Mouse (Mus musculus): ENCODE results near the gene Celsr2. TPM values are rescaled to one million over a fixed set of nuclear protein-coding genes. Genes with fewer than 3 reads are reported as not detected.

Celsr2 gene
- polyA plus RNA-seq, 1 experiment from 2014 or later: 2.5 TPM

DNA sequence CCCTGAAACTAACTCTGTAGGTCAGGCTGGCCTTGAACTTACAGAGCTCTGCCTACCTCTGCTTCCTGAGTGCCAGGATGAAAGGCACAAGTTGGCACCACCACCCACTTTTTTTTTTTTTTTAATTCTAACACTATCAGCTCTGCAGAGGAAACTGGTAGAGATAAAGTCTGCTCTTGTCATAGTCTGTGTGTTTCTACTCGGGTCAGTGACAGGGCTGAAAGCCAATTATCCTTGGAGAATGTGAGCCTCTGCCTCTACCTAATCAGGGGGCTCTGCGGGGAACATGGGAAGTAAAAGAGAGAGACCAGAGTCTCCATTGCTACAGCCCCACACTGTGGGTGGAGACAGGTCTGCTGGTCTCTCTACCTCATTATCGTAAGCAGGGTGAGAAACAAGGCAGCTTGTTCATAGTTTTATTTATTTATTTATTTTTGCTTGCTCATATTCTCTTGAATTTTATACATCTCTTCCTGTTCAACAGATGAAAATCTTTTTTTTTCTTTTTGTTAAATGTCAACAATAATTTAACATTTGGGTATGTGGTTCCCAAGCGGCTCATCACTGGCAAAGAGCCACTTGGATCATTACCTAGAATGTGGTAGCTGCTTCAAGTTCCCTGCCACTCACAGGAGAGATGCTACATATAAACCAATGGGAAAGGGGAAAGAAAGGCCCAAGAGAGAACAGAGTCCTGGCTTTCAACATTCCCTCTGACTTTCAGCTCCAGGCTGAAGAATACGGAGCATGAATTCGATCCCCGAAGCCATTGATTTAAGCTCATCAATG lies 36.3 kb downstream of the Celsr2 start:
- Histone ChIP-seq H3K4me3 (ENCODE audit: low read depth, low read length) (no peak overlapping the region), H3K4me2 (no peak overlapping the region), H3K9me3 (ENCODE audit: control insufficient read depth, low read length) (no peaks in the 10 kb centered on the region), H3K27ac (ENCODE audit: low read depth, low read length) (no peak overlapping the region), H3K4me1 (replicated peaks; ENCODE audit: control insufficient read depth, insufficient read depth, low read length) (peaks cover 17% of the 10 kb centered on the region), H3K9ac (ENCODE audit: low read depth, low read length) (no peak overlapping the region), H3K36me3 (ENCODE audit: control insufficient read depth, insufficient read depth, low read length) (no peaks in the 10 kb centered on the region), H3K27me3 (replicated peaks; ENCODE audit: control insufficient read depth, insufficient read depth, low read length) (no peaks in the 10 kb centered on the region)
- ATAC-seq (replicated peaks; ENCODE audit: low FRiP score): no peak
- no peak for DNase-seq (ENCODE audit: low spot score)
- WGBS: 74% methylated on average over 7 of the region's 7 CpGs

DNA sequence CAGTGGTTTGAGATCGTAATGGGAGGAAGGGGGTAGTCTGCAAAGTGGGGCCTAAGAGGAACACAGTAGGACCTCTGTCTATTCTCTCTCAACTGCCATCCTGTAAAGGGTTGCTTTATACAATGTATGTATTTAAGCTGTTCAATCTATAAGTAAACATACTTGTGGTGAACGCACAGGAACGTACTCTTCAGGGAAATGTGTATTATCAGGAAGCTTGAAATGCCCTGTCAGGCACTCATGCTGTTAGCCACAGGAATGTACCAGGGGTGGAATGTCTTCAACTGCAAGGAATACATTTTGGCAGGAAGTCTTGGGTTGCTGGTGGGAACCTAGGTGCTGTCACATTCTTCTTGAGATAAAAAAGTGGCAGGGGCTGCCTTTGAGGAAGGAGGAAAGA lies 42.7 kb downstream of the Celsr2 start:
- Histone ChIP-seq H3K4me1 (replicated peaks; ENCODE audit: control insufficient read depth, insufficient read depth, low read length) (peaks cover 11% of the 10 kb centered on the region; the same call in 1 of the 2 replicates), H3K27me3 (replicated peaks; ENCODE audit: control insufficient read depth, insufficient read depth, low read length) (no peaks in the 10 kb centered on the region), H3K9me3 (ENCODE audit: control insufficient read depth, low read length) (no peaks in the 10 kb centered on the region), H3K4me3 (ENCODE audit: low read depth, low read length) (no peak overlapping the region), H3K9ac (ENCODE audit: low read depth, low read length) (no peak overlapping the region), H3K27ac (ENCODE audit: low read depth, low read length) (no peak overlapping the region), H3K4me2 (no peak overlapping the region), H3K36me3 (ENCODE audit: control insufficient read depth, insufficient read depth, low read length) (no peaks in the 10 kb centered on the region)
- ATAC-seq (replicated peaks; ENCODE audit: low FRiP score) (no peak), DNase-seq (ENCODE audit: low spot score) (no peak)
- 53% methylated on average over 3 of the region's 3 CpGs for WGBS

DNA sequence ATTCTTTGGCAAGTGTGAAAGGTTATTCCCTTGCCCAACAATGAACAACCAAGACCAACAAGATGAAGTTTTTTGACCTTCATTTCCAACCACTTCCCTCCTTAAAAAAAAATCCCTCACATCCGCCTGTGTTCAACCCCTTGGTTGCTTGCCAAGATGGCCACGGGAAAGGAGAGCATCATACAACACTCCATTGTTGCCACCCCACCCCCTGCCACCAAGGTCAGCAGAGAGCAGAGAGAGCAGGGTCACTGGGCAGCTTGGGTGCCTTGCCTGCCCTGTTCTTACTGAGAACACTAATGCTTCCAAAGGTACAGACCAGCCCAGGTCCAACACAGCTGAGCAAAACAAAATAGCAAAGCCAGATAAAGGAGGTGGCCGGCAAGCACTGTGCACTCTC lies 43.1 kb downstream of the Celsr2 start:
- no peak for DNase-seq (ENCODE audit: low spot score)
- Histone ChIP-seq H3K36me3 (ENCODE audit: control insufficient read depth, insufficient read depth, low read length) (no peaks in the 10 kb centered on the region), H3K9ac (ENCODE audit: low read depth, low read length) (no peak overlapping the region), H3K9me3 (ENCODE audit: control insufficient read depth, low read length) (no peaks in the 10 kb centered on the region), H3K27me3 (replicated peaks; ENCODE audit: control insufficient read depth, insufficient read depth, low read length) (no peaks in the 10 kb centered on the region), H3K4me3 (ENCODE audit: low read depth, low read length) (no peak overlapping the region), H3K27ac (ENCODE audit: low read depth, low read length) (no peak overlapping the region), H3K4me2 (no peak overlapping the region), H3K4me1 (replicated peaks; ENCODE audit: control insufficient read depth, insufficient read depth, low read length) (peaks cover 11% of the 10 kb centered on the region; the same call in 1 of the 2 replicates)
- WGBS: 57% methylated on average over 3 of the region's 3 CpGs
- ATAC-seq (replicated peaks; ENCODE audit: low FRiP score): no peak

DNA sequence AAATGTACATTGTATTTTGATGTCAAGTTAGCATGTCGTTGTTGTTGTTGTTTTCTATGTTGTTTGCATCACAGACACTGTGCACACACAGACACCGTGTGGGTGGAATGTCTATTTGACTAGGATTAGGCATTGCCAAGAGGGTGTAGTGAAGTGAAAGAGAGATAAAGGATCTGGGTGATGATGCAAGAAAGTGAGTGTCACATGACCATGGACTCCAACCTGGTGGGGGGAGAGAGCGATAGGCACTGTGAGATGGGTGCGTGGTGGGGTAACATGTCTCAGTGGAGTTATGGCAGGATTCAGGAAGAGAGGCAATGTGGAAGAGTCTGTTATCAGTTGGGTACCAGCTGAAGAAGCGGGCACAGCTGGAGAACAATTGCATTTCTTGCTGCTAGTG lies 46.6 kb downstream of the Celsr2 start:
- H3K27me3 ChIP-seq (replicated peaks; ENCODE audit: control insufficient read depth, insufficient read depth, low read length): no peaks in the 10 kb centered on the region
- no peak for ATAC-seq (replicated peaks; ENCODE audit: low FRiP score)
- no peak overlapping the region for H3K27ac ChIP-seq (ENCODE audit: low read depth, low read length)
- no peak overlapping the region for H3K4me2 ChIP-seq
- DNase-seq (ENCODE audit: low spot score): no peak
- no peak overlapping the region for H3K4me3 ChIP-seq (ENCODE audit: low read depth, low read length)
- H3K9me3 ChIP-seq (ENCODE audit: control insufficient read depth, low read length): no peaks in the 10 kb centered on the region
- H3K4me1 ChIP-seq (replicated peaks; ENCODE audit: control insufficient read depth, insufficient read depth, low read length): peaks cover 20% of the 10 kb centered on the region
- no peaks in the 10 kb centered on the region for H3K36me3 ChIP-seq (ENCODE audit: control insufficient read depth, insufficient read depth, low read length)
- H3K9ac ChIP-seq (ENCODE audit: low read depth, low read length): no peak overlapping the region
- 66% methylated on average over 5 of the region's 5 CpGs for WGBS

DNA sequence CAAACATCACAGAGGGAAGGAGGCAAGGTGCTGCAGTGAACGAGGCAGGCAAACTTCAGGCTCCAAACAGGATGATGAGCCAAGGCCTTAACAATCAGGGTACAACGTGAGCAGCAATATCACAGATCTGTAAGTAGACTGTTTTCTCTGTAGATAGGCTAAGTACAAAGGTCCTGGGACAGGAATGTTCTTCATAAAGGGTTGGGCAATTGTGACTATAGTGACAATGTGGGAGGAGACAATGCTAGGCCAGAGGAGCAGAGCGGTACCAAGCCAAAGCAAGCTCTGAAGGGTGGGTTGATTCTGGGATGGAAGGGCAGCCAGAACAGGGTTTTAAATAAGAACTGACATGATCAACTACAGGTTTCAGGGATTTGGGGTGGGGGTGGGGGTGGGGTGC lies 47.5 kb downstream of the Celsr2 start:
- Histone ChIP-seq H3K4me3 (ENCODE audit: low read depth, low read length) (no peak overlapping the region), H3K9me3 (ENCODE audit: control insufficient read depth, low read length) (no peaks in the 10 kb centered on the region), H3K27me3 (replicated peaks; ENCODE audit: control insufficient read depth, insufficient read depth, low read length) (no peaks in the 10 kb centered on the region), H3K4me2 (no peak overlapping the region), H3K4me1 (replicated peaks; ENCODE audit: control insufficient read depth, insufficient read depth, low read length) (peaks cover 17% of the 10 kb centered on the region), H3K36me3 (ENCODE audit: control insufficient read depth, insufficient read depth, low read length) (no peaks in the 10 kb centered on the region), H3K27ac (ENCODE audit: low read depth, low read length) (no peak overlapping the region), H3K9ac (ENCODE audit: low read depth, low read length) (no peak overlapping the region)
- DNase-seq (ENCODE audit: low spot score) (no peak), ATAC-seq (replicated peaks; ENCODE audit: low FRiP score) (no peak)
- WGBS: 71% methylated on average over 3 of the region's 3 CpGs

DNA sequence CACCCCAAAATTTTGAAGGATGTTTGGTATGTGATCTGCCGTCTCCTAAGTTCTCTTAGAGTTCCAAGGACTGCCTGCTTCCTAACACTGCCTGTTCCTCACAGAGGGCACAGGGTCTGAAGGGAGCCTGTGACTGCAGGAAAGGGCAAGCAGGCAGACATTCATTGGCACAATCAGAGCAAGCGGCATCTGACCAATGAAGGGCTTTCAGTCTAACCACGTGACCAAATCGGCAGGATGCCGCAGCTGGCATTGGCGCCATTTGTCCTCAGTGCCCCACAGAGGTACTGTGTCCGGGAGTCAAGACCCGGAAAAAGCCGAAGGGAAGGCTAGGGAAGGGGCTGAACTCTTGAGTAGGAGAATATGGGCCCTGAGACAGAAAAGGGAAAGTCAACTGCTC lies 48.2 kb downstream of the Celsr2 start:
- Histone ChIP-seq H3K9me3 (ENCODE audit: control insufficient read depth, low read length) (no peaks in the 10 kb centered on the region), H3K4me2 (0 out of 2 replicates have a peak overlapping the region, but pooled peaks have one; percentile 14), H3K4me3 (ENCODE audit: low read depth, low read length) (no peak overlapping the region), H3K27ac (ENCODE audit: low read depth, low read length) (no peak overlapping the region), H3K4me1 (replicated peaks; ENCODE audit: control insufficient read depth, insufficient read depth, low read length) (peaks cover 15% of the 10 kb centered on the region), H3K9ac (ENCODE audit: low read depth, low read length) (no peak overlapping the region), H3K36me3 (ENCODE audit: control insufficient read depth, insufficient read depth, low read length) (no peaks in the 10 kb centered on the region), H3K27me3 (replicated peaks; ENCODE audit: control insufficient read depth, insufficient read depth, low read length) (no peaks in the 10 kb centered on the region)
- DNase-seq (ENCODE audit: low spot score) (no peak), ATAC-seq (replicated peaks; ENCODE audit: low FRiP score) (no peak)
- WGBS: 57% methylated on average over 9 of the region's 9 CpGs

DNA sequence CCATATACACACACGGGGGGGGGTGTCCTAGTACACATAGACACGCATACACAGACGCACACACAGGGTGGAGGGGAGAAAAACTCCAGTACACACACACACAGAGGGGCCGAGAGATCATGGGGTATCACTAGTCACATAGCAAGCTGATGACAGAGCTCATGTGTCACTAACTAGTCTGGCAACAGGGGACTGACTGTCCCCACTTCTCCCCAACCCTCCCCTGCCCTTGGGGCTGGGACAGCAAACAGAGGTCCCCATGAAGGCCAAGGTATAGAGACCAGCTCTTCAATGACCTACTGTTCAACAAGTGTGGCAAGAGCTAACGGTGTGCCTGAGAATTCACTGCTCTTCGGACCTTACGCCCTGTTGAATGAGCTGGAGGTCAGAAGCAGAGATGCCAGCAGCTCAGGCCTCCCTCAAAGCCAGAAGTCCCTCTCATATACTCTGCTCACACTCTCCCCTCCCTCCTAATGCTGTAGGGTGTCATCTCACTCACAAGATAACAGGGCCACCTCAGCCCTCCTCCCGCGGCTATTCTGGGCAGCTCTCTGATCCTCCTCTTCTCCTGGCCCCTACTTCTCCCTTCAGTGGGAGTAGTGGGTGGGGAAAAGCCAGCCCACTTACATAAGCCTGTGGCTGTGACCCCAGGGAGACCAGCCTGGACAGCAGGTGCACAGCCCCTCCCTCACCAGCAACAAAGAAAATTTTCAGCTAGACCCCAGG lies 50.9 kb downstream of the Celsr2 start, which contains the start of gene Mybphl:
Gene Mybphl (plus strand): TSS at position 642 of the 726 bp plus-strand sequence.
- Histone ChIP-seq H3K4me1 (replicated peaks; ENCODE audit: control insufficient read depth, insufficient read depth, low read length) (peaks cover 22% of the 10 kb centered on the region), H3K4me2 (no peak within 1 kb of the TSS), H3K4me3 (ENCODE audit: low read depth, low read length) (no peak within 1 kb of the TSS)

DNA sequence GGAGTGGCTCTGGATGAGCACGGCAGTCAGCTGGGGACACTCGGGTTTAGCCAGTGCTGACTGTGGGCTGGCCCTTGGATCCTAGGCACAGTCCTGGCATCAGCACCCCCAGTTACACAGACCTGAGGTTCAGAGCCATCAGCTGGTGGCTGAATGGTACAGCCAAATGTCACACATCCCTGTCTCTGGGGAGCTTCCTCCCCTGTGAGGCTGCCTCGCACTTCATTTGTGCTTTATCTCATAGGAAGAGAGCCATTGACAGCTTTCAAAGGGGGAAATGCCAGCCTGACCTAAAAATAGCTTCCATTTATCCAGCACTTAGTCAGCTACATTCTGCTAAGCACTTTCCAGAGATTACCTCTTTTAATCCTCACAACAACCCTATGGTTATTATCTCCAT lies 51.7 kb downstream of the Celsr2 start:
- Histone ChIP-seq H3K4me3 (ENCODE audit: low read depth, low read length) (no peak overlapping the region), H3K27ac (ENCODE audit: low read depth, low read length) (no peak overlapping the region), H3K9ac (ENCODE audit: low read depth, low read length) (no peak overlapping the region), H3K9me3 (ENCODE audit: control insufficient read depth, low read length) (no peaks in the 10 kb centered on the region), H3K4me1 (replicated peaks; ENCODE audit: control insufficient read depth, insufficient read depth, low read length) (peaks cover 21% of the 10 kb centered on the region), H3K27me3 (replicated peaks; ENCODE audit: control insufficient read depth, insufficient read depth, low read length) (no peaks in the 10 kb centered on the region), H3K4me2 (no peak overlapping the region), H3K36me3 (ENCODE audit: control insufficient read depth, insufficient read depth, low read length) (no peaks in the 10 kb centered on the region)
- DNase-seq (ENCODE audit: low spot score) (no peak), ATAC-seq (replicated peaks; ENCODE audit: low FRiP score) (no peak)
- 50% methylated on average over 3 of the region's 3 CpGs for WGBS

More for the DNA sequence above, 50.9 kb downstream of the Celsr2 start, which contains the start of gene Mybphl:
- WGBS: 56% methylated on average over 9 of the region's 9 CpGs
- DNase-seq (ENCODE audit: low spot score) (no peak), ATAC-seq (replicated peaks; ENCODE audit: low FRiP score) (no peak)
- no peak within 1 kb of the TSS for H3K27ac ChIP-seq (ENCODE audit: low read depth, low read length)
- H3K27me3 ChIP-seq (replicated peaks; ENCODE audit: control insufficient read depth, insufficient read depth, low read length): no peaks in the 10 kb centered on the region
- no peaks in the 10 kb centered on the region for H3K9me3 ChIP-seq (ENCODE audit: control insufficient read depth, low read length)
- H3K9ac ChIP-seq (ENCODE audit: low read depth, low read length): no peak within 1 kb of the TSS
- H3K36me3 ChIP-seq (ENCODE audit: control insufficient read depth, insufficient read depth, low read length): no peaks in the 10 kb centered on the region
